Mouse (Mus musculus): Measurements from ENCODE around the gene Slc39a9.

GRCm38 (mm10) chr12:80601597-80602269 is 42.0 kb upstream of the Slc39a9 start:
- TF ChIP-seq CTCF (IDR thresholded peaks at IDR 0.05; ENCODE audit: control insufficient read depth, insufficient read depth, low read length), result no peak
- TF ChIP-seq POLR2A (IDR thresholded peaks at IDR 0.05; ENCODE audit: borderline replicate concordance, control insufficient read depth, low read depth, low read length), result no peak

All from bone marrow, adult 2 months (tissue).